17 mouse cellular contexts compared by ENCODE assay signal in genomic region chr13:107475166-107475565, GRCm38 (mm10).
"Had no signal": no experiment of that assay in that cellular context is flagged by ENCODE, and none has a peak within 500 bp of the region (broad histone marks: within the 10 kb centered on the region; RNA-seq: fewer than 3 reads in every experiment).

No protein-coding gene starts in this region.

- H3K36me3 ChIP-seq: limb, embryonic 12.5 days; liver, embryonic 13.5 days; lung, embryonic 15.5 days; midbrain, embryonic 12.5 days; stomach, embryonic 15.5 days had no signal

- H3K27ac ChIP-seq: left cerebral cortex, adult 2 months; limb, embryonic 12.5 days; liver, embryonic 13.5 days; lung, embryonic 15.5 days; macrophage; midbrain, embryonic 12.5 days; stomach, embryonic 15.5 days had no signal

- DNase-seq: kidney, adult 18-20 months; kidney, postnatal 14 days; liver; liver, embryonic 13.5 days; liver, postnatal 0 days; lung, postnatal 14 days; right cerebral cortex, postnatal 14 days; thymus, adult 2 months; thymus, postnatal 25 days had no signal

- ATAC-seq: liver, postnatal 0 days; midbrain, embryonic 16.5 days had no signal

- H3K9me3 ChIP-seq: limb, embryonic 12.5 days; liver, embryonic 13.5 days; lung, embryonic 15.5 days; megakaryocyte, embryonic 14.5 days; midbrain, embryonic 12.5 days; stomach, embryonic 15.5 days had no signal

- H3K4me3 ChIP-seq: left cerebral cortex, adult 2 months; limb, embryonic 12.5 days; liver, embryonic 13.5 days; lung, embryonic 15.5 days; megakaryocyte, embryonic 14.5 days; midbrain, embryonic 12.5 days; stomach, embryonic 15.5 days had no signal

- H3K4me2 ChIP-seq: limb, embryonic 12.5 days; liver, embryonic 13.5 days; lung, embryonic 15.5 days; midbrain, embryonic 12.5 days; stomach, embryonic 15.5 days had no signal

- H3K9ac ChIP-seq: limb, embryonic 12.5 days; liver, embryonic 13.5 days; liver, postnatal 0 days; lung, embryonic 15.5 days; midbrain, embryonic 12.5 days; stomach, embryonic 15.5 days had no signal

- H3K27me3 ChIP-seq: liver, embryonic 13.5 days; lung, embryonic 15.5 days; stomach, embryonic 15.5 days had no signal

- H3K4me1 ChIP-seq: liver, embryonic 13.5 days; stomach, embryonic 15.5 days had no signal
